Mouse (Mus musculus) heart, adult 2 months (tissue): ENCODE results near the gene Vsig8. TPM values are rescaled to one million over a fixed set of nuclear protein-coding genes. Genes with fewer than 3 reads are reported as not detected.

Experiments used
- DNase-seq, 2 experiments: peaks; one replicate each; pipeline ENCODE4 v3.0.0; 2021
- H3K27ac ChIP-seq: fragments of 200-600 bp; 2 replicates; pipeline ENCODE4 v1.8.1; 2022
- H3K27me3 ChIP-seq: fragments of 200-500 bp; 2 replicates; pipeline ENCODE4 v1.6.1; 2012; ENCODE audit warnings: mild to moderate bottlenecking, low read length, inconsistent platforms, mixed read lengths; ENCODE audit not compliant: control insufficient read depth, insufficient read depth
- H3K36me3 ChIP-seq: fragments of 200-500 bp; 2 replicates; pipeline ENCODE4 v1.6.1; 2012; ENCODE audit warnings: low read length, inconsistent platforms; ENCODE audit not compliant: control insufficient read depth, insufficient read depth
- H3K4me1 ChIP-seq: fragments of 200-500 bp; 2 replicates; pipeline ENCODE4 v1.6.1; 2011; ENCODE audit warnings: low read length; ENCODE audit not compliant: control insufficient read depth, insufficient read depth
- H3K4me3 ChIP-seq: fragments of 200-600 bp; 2 replicates; pipeline ENCODE4 v1.8.1; 2022
- H3K79me2 ChIP-seq: fragments of 200-500 bp; replicated peaks from 2 replicates; pipeline ENCODE4 v1.6.1; 2012; ENCODE audit warnings: mild to moderate bottlenecking, inconsistent platforms, low read length, moderate library complexity, mixed read lengths; ENCODE audit not compliant: control insufficient read depth, insufficient read depth
- H3K9ac ChIP-seq: fragments of 200-500 bp; 2 replicates; pipeline ENCODE4 v1.6.1; 2012; ENCODE audit warnings: low read depth, mild to moderate bottlenecking, control low read depth, inconsistent platforms, low read length, mixed read lengths
- CTCF ChIP-seq: fragments of 200-600 bp; IDR thresholded peaks from 2 replicates; pipeline ENCODE4 v1.8.1; 2022; ENCODE audit warnings: antibody characterized with exemption, mild to moderate bottlenecking, moderate library complexity
- EP300 ChIP-seq: fragments of 200-500 bp; IDR thresholded peaks from 2 replicates; pipeline ENCODE4 v1.6.1; 2011; ENCODE audit warnings: low read depth, low read length, control low read depth; ENCODE audit not compliant: insufficient read depth
- POLR2A ChIP-seq: fragments of 200-500 bp; IDR thresholded peaks from 2 replicates; pipeline ENCODE4 v1.6.1; 2011; ENCODE audit warnings: mild to moderate bottlenecking, low read depth, low read length, control low read depth; ENCODE audit not compliant: insufficient read depth
- WGBS: fragments of 180-500 bp; shearing (Covaris S2); methylation state at CpG from one replicate; pipeline ENCODE4 v1.1.7; 2018; 5-methylcytosine and 5-hydroxymethylcytosine counted together
- intact Hi-C: fragments of 180-260 bp; cut with DNase I; formaldehyde crosslinking; loops from one replicate; pipeline ENCODE4 v1.15.1; 2025
- long read RNA-seq: library from polyadenylated mRNA; stranded (forward); transcript quantifications from one replicate; pipeline ENCODE4 v2.0.0, GENCODE M21; 2021
- polyA plus RNA-seq: library from polyadenylated mRNA; depleted of rRNA; stranded (reverse); fragments of >200 nt; gene quantifications from 2 replicates; pipeline ENCODE4 v1.2.3, GENCODE M21; 2012; rRNA removed
- total RNA-seq, 2 experiments: library from RNA; stranded (reverse); gene quantifications; 2 replicates each; pipeline ENCODE4 v1.2.3; 2021

Vsig8 gene
- total RNA-seq (not detected), polyA plus RNA-seq (not detected in 2 replicates)
- long read RNA-seq, result 0 reads

- H3K9ac ChIP-seq, result no peak within 1 kb of the TSS
- H3K4me1 ChIP-seq, result peaks cover 16% of the 10 kb centered on the region
- no peaks in the 10 kb centered on the region for H3K79me2 ChIP-seq
- no peak within 1 kb of the TSS for H3K27ac ChIP-seq
- intact Hi-C loops, result no loop called here
- no peaks in the 10 kb centered on the region for H3K36me3 ChIP-seq
- H3K27me3 ChIP-seq, result no peaks in the 10 kb centered on the region
- TF ChIP-seq POLR2A (no peak), CTCF (no peak), EP300 (no peak)
- H3K4me3 ChIP-seq, result no peak within 1 kb of the TSS
- 73% methylated on average over 11 of the region's 11 CpGs for WGBS
- DNase-seq, result no peak
Observed at GRCm38 (mm10) chr1:172555638-172556037, at the start of gene Vsig8. Gene Vsig8, plus strand, starts transcription at chr1:172555938.

- 41% methylated on average over 5 of the region's 5 CpGs for WGBS
- no peak for TF ChIP-seq CTCF
- TF ChIP-seq POLR2A, result no peak
- no peak for TF ChIP-seq EP300
- intact Hi-C loops, result no loop called here
- peak in 1 of 2 experiments; percentile 54 for DNase-seq
- H3K27me3 ChIP-seq, result no peaks in the 10 kb centered on the region
- H3K79me2 ChIP-seq, result no peaks in the 10 kb centered on the region
- H3K36me3 ChIP-seq, result peaks cover 9% of the 10 kb centered on the region
- peaks cover 27% of the 10 kb centered on the region for H3K4me1 ChIP-seq
- no peak overlapping the region for H3K27ac ChIP-seq
- H3K4me3 ChIP-seq, result no peak overlapping the region
- H3K9ac ChIP-seq, result no peak overlapping the region
Observed at GRCm38 (mm10) chr1:172507001-172507400, 48.7 kb upstream of the Vsig8 start.

GRCm38 (mm10) chr1:172507701-172508100, 48.0 kb upstream of the Vsig8 start:
- no peak overlapping the region for H3K9ac ChIP-seq
- no peak overlapping the region for H3K4me3 ChIP-seq
- no peaks in the 10 kb centered on the region for H3K79me2 ChIP-seq
- H3K27ac ChIP-seq, result peak overlapping the region; percentile 17
- H3K4me1 ChIP-seq, result peaks cover 25% of the 10 kb centered on the region
- H3K36me3 ChIP-seq, result peaks cover 9% of the 10 kb centered on the region
- 64% methylated on average over 3 of the region's 3 CpGs for WGBS
- H3K27me3 ChIP-seq, result no peaks in the 10 kb centered on the region
- intact Hi-C loops, result no loop called here
- DNase-seq, result no peak
- TF ChIP-seq POLR2A (no peak), EP300 (no peak), CTCF (no peak)

GRCm38 (mm10) chr1:172508172-172508571, 47.6 kb upstream of the Vsig8 start:
- Histone ChIP-seq H3K4me1 (peaks cover 27% of the 10 kb centered on the region), H3K4me3 (no peak overlapping the region), H3K27me3 (no peaks in the 10 kb centered on the region), H3K36me3 (peaks cover 9% of the 10 kb centered on the region), H3K79me2 (no peaks in the 10 kb centered on the region), H3K27ac (peak overlapping the region; percentile 17), H3K9ac (no peak overlapping the region)
- WGBS, result 43% methylated on average over 2 of the region's 2 CpGs
- intact Hi-C loops, result no loop called here
- DNase-seq, result no peak
- TF ChIP-seq EP300, result no peak
- no peak for TF ChIP-seq POLR2A
- TF ChIP-seq CTCF, result no peak

- intact Hi-C loops, result no loop called here
- WGBS, result 78% methylated on average over 5 of the region's 5 CpGs
Observed at GRCm38 (mm10) chr1:172509235-172509634, 46.5 kb upstream of the Vsig8 start.

GRCm38 (mm10) chr1:172509983-172510382, 45.8 kb upstream of the Vsig8 start:
- Histone ChIP-seq H3K4me3 (no peak overlapping the region), H3K79me2 (no peaks in the 10 kb centered on the region), H3K4me1 (peaks cover 32% of the 10 kb centered on the region), H3K9ac (no peak overlapping the region), H3K36me3 (peaks cover 14% of the 10 kb centered on the region), H3K27me3 (no peaks in the 10 kb centered on the region), H3K27ac (no peak overlapping the region)
- no peak for DNase-seq
- WGBS, result 65% methylated on average over 8 of the region's 8 CpGs
- TF ChIP-seq CTCF (no peak), POLR2A (no peak), EP300 (no peak)
- intact Hi-C loops, result loop anchor here (10.0 kb wide), 1 partner anchor 285 kb away; no protein-coding TSS in a partner anchor

More at GRCm38 (mm10) chr1:172509235-172509634, 46.5 kb upstream of the Vsig8 start:
- H3K4me3 ChIP-seq, result no peak overlapping the region
- peaks cover 11% of the 10 kb centered on the region for H3K36me3 ChIP-seq
- peaks cover 27% of the 10 kb centered on the region for H3K4me1 ChIP-seq
- no peaks in the 10 kb centered on the region for H3K27me3 ChIP-seq
- no peak for TF ChIP-seq EP300
- no peak for TF ChIP-seq POLR2A
- TF ChIP-seq CTCF, result no peak
- DNase-seq, result no peak
- H3K9ac ChIP-seq, result no peak overlapping the region
- no peak overlapping the region for H3K27ac ChIP-seq
- no peaks in the 10 kb centered on the region for H3K79me2 ChIP-seq

GRCm38 (mm10) chr1:172510421-172510972, 45.2 kb upstream of the Vsig8 start:
- no peak overlapping the region for H3K9ac ChIP-seq
- peaks cover 37% of the 10 kb centered on the region for H3K4me1 ChIP-seq
- H3K27me3 ChIP-seq, result no peaks in the 10 kb centered on the region
- intact Hi-C loops, result loop anchor here (10.0 kb wide), 1 partner anchor 286 kb away; no protein-coding TSS in a partner anchor
- H3K36me3 ChIP-seq, result peaks cover 14% of the 10 kb centered on the region
- WGBS, result 52% methylated on average over 13 of the region's 13 CpGs
- no peak overlapping the region for H3K4me3 ChIP-seq
- no peak for DNase-seq
- TF ChIP-seq CTCF (no peak), EP300 (no peak), POLR2A (no peak)
- no peak overlapping the region for H3K27ac ChIP-seq
- H3K79me2 ChIP-seq, result no peaks in the 10 kb centered on the region
